Mouse (Mus musculus): ENCODE measurements around the gene Rtn1. TPM values are rescaled to one million over a fixed set of nuclear protein-coding genes. Genes with fewer than 3 reads are reported as not detected.
A peak's percentile ranks its signal among the peaks of the same experiment; 100 is the strongest.

Gene Rtn1
- total and polyA plus RNA-seq, 2 experiments from 2014 or later, result 2,696 to 3,970 TPM

GRCm38 (mm10) chr12:72306281-72306680, 102.6 kb downstream of the Rtn1 start:
- H3K27me3 ChIP-seq (ENCODE audit: insufficient read depth, low read length), result no peaks in the 10 kb centered on the region
- H3K36me3 ChIP-seq (ENCODE audit: insufficient read depth, low read length), result peaks cover 7% of the 10 kb centered on the region
- no peaks in the 10 kb centered on the region for H3K4me1 ChIP-seq (ENCODE audit: insufficient read depth, low read length)
- H3K4me2 ChIP-seq (ENCODE audit: low read depth, low read length, poor library complexity, severe bottlenecking), result no peak overlapping the region
- ATAC-seq (ENCODE audit: low FRiP score) (no peak), DNase-seq (ENCODE audit: low spot score) (no peak)
- H3K9ac ChIP-seq (replicated peaks; ENCODE audit: low read length, poor library complexity, severe bottlenecking), result no peak overlapping the region
- 96% methylated on average over 11 of the region's 11 CpGs for WGBS
- H3K27ac ChIP-seq (ENCODE audit: low read depth, low read length), result no peak overlapping the region
- no peak overlapping the region for H3K4me3 ChIP-seq (ENCODE audit: low read depth, low read length)
- no peaks in the 10 kb centered on the region for H3K9me3 ChIP-seq (ENCODE audit: low read length)
- TF ChIP-seq CTCF (IDR thresholded peaks at IDR 0.05), result no peak

GRCm38 (mm10) chr12:72305421-72305820, 103.4 kb downstream of the Rtn1 start:
- no peak overlapping the region for H3K4me2 ChIP-seq (ENCODE audit: low read depth, low read length, poor library complexity, severe bottlenecking)
- ATAC-seq (ENCODE audit: low FRiP score) (no peak), DNase-seq (ENCODE audit: low spot score) (no peak)
- H3K4me3 ChIP-seq (ENCODE audit: low read depth, low read length), result no peak overlapping the region
- H3K36me3 ChIP-seq (ENCODE audit: insufficient read depth, low read length), result peaks cover 7% of the 10 kb centered on the region
- H3K27ac ChIP-seq (ENCODE audit: low read depth, low read length), result no peak overlapping the region
- H3K4me1 ChIP-seq (ENCODE audit: insufficient read depth, low read length), result no peaks in the 10 kb centered on the region
- no peaks in the 10 kb centered on the region for H3K9me3 ChIP-seq (ENCODE audit: low read length)
- no peaks in the 10 kb centered on the region for H3K27me3 ChIP-seq (ENCODE audit: insufficient read depth, low read length)
- 60% methylated on average over 5 of the region's 5 CpGs for WGBS
- TF ChIP-seq CTCF (IDR thresholded peaks at IDR 0.05), result no peak
- no peak overlapping the region for H3K9ac ChIP-seq (replicated peaks; ENCODE audit: low read length, poor library complexity, severe bottlenecking)

- Histone ChIP-seq H3K4me2 (ENCODE audit: low read depth, low read length, poor library complexity, severe bottlenecking) (no peak overlapping the region), H3K27ac (ENCODE audit: low read depth, low read length) (no peak overlapping the region), H3K9ac (replicated peaks; ENCODE audit: low read length, poor library complexity, severe bottlenecking) (no peak overlapping the region), H3K9me3 (ENCODE audit: low read length) (no peaks in the 10 kb centered on the region), H3K4me3 (ENCODE audit: low read depth, low read length) (no peak overlapping the region), H3K27me3 (ENCODE audit: insufficient read depth, low read length) (no peaks in the 10 kb centered on the region), H3K36me3 (ENCODE audit: insufficient read depth, low read length) (peaks cover 7% of the 10 kb centered on the region), H3K4me1 (ENCODE audit: insufficient read depth, low read length) (no peaks in the 10 kb centered on the region)
- ATAC-seq (ENCODE audit: low FRiP score), result peak; percentile 60; the same call in 1 of the 2 replicates
- no peak for TF ChIP-seq CTCF (IDR thresholded peaks at IDR 0.05)
- peak; percentile 83 for DNase-seq (ENCODE audit: low spot score)
- WGBS, result 18% methylated on average over 5 of the region's 5 CpGs
Observed at GRCm38 (mm10) chr12:72304985-72305384, 103.9 kb downstream of the Rtn1 start.

- H3K4me1 ChIP-seq (ENCODE audit: insufficient read depth, low read length), result no peaks in the 10 kb centered on the region
- H3K27ac ChIP-seq (ENCODE audit: low read depth, low read length), result no peak overlapping the region
- H3K4me3 ChIP-seq (ENCODE audit: low read depth, low read length), result no peak overlapping the region
- no peaks in the 10 kb centered on the region for H3K9me3 ChIP-seq (ENCODE audit: low read length)
- peaks cover 7% of the 10 kb centered on the region for H3K36me3 ChIP-seq (ENCODE audit: insufficient read depth, low read length)
- no peak overlapping the region for H3K4me2 ChIP-seq (ENCODE audit: low read depth, low read length, poor library complexity, severe bottlenecking)
- no peak for ATAC-seq (ENCODE audit: low FRiP score)
- TF ChIP-seq CTCF (IDR thresholded peaks at IDR 0.05), result no peak
- DNase-seq (ENCODE audit: low spot score), result no peak
- no peak overlapping the region for H3K9ac ChIP-seq (replicated peaks; ENCODE audit: low read length, poor library complexity, severe bottlenecking)
- no peaks in the 10 kb centered on the region for H3K27me3 ChIP-seq (ENCODE audit: insufficient read depth, low read length)
- 49% methylated on average over 5 of the region's 5 CpGs for WGBS
Observed at GRCm38 (mm10) chr12:72304347-72304688, 104.5 kb downstream of the Rtn1 start.

GRCm38 (mm10) chr12:72303624-72304346, 105.1 kb downstream of the Rtn1 start:
- no peak for TF ChIP-seq CTCF (IDR thresholded peaks at IDR 0.05)
- Histone ChIP-seq H3K36me3 (ENCODE audit: insufficient read depth, low read length) (peaks cover 7% of the 10 kb centered on the region), H3K9me3 (ENCODE audit: low read length) (no peaks in the 10 kb centered on the region), H3K4me3 (ENCODE audit: low read depth, low read length) (no peak overlapping the region), H3K4me1 (ENCODE audit: insufficient read depth, low read length) (no peaks in the 10 kb centered on the region), H3K9ac (replicated peaks; ENCODE audit: low read length, poor library complexity, severe bottlenecking) (no peak overlapping the region), H3K27me3 (ENCODE audit: insufficient read depth, low read length) (no peaks in the 10 kb centered on the region), H3K4me2 (ENCODE audit: low read depth, low read length, poor library complexity, severe bottlenecking) (no peak overlapping the region), H3K27ac (ENCODE audit: low read depth, low read length) (no peak overlapping the region)
- no peak for ATAC-seq (ENCODE audit: low FRiP score)
- 83% methylated on average over 37 of the region's 37 CpGs for WGBS
- DNase-seq (ENCODE audit: low spot score), result no peak

GRCm38 (mm10) chr12:72301431-72301830, 107.4 kb downstream of the Rtn1 start:
- no peak overlapping the region for H3K4me3 ChIP-seq (ENCODE audit: low read depth, low read length)
- peak; percentile 39 for TF ChIP-seq CTCF (IDR thresholded peaks at IDR 0.05)
- H3K36me3 ChIP-seq (ENCODE audit: insufficient read depth, low read length), result peaks cover 7% of the 10 kb centered on the region
- no peaks in the 10 kb centered on the region for H3K9me3 ChIP-seq (ENCODE audit: low read length)
- H3K4me2 ChIP-seq (ENCODE audit: low read depth, low read length, poor library complexity, severe bottlenecking), result no peak overlapping the region
- DNase-seq (ENCODE audit: low spot score) (peak; percentile 54), ATAC-seq (ENCODE audit: low FRiP score) (no peak)
- H3K4me1 ChIP-seq (ENCODE audit: insufficient read depth, low read length), result no peaks in the 10 kb centered on the region
- H3K27ac ChIP-seq (ENCODE audit: low read depth, low read length), result no peak overlapping the region
- no peak overlapping the region for H3K9ac ChIP-seq (replicated peaks; ENCODE audit: low read length, poor library complexity, severe bottlenecking)
- 31% methylated on average over 8 of the region's 8 CpGs for WGBS
- no peaks in the 10 kb centered on the region for H3K27me3 ChIP-seq (ENCODE audit: insufficient read depth, low read length)

All from midbrain, postnatal 0 days (tissue).